In the genomic region with DNA sequence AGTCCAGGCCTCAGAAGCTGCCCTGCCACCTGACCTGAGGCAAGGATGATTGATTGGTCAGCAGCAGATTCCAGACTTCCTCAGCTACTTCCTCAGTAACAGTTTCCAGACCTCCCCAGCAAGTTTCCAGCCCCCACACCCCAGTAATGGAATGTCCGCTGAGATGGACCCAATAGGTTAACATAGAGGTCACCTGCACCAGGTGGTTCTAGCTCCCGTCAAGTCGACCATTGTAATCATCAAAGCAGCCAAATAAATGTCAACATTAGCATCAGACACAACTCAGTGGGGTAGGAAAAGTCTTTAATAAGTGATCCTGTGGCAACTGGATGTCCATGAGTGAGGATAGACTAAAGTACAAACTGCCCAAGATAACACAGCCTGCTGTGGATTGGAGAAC, we compare ENCODE assay signal across 19 mouse cellular contexts.
"Had no signal": no experiment of that assay in that cellular context is flagged by ENCODE, and none has a peak within 500 bp of the region (broad histone marks: within the 10 kb centered on the region; RNA-seq: fewer than 3 reads in every experiment).

No protein-coding gene starts in this region.

- H3K9me3 ChIP-seq: lung, embryonic 15.5 days; megakaryocyte, embryonic 14.5 days; midbrain, embryonic 13.5 days; neural tube, embryonic 13.5 days; neural tube, embryonic 15.5 days had no signal

- H3K27me3 ChIP-seq: lung, embryonic 15.5 days; megakaryocyte, embryonic 14.5 days; midbrain, embryonic 13.5 days; neural tube, embryonic 13.5 days; neural tube, embryonic 15.5 days had no signal

- DNase-seq: liver, postnatal 0 days; lung, adult 2 months; lung, postnatal 14 days; lung, postnatal 36 days; right cerebral cortex, postnatal 14 days; spleen, adult 18-20 months; thymus, adult 18-20 months; thymus, postnatal 14 days; thymus, postnatal 36 days had no signal

- H3K4me2 ChIP-seq: lung, embryonic 15.5 days; midbrain, embryonic 11.5 days; midbrain, embryonic 13.5 days; neural tube, embryonic 13.5 days; neural tube, embryonic 15.5 days had no signal

- H3K36me3 ChIP-seq: lung, embryonic 15.5 days; midbrain, embryonic 13.5 days; neural tube, embryonic 13.5 days; neural tube, embryonic 15.5 days had no signal

- ATAC-seq: liver, postnatal 0 days; lung, postnatal 0 days; midbrain, embryonic 13.5 days; midbrain, embryonic 16.5 days had no signal

- H3K4me3 ChIP-seq: lung, embryonic 15.5 days; megakaryocyte, embryonic 14.5 days; midbrain, embryonic 13.5 days; myocyte; neural tube, embryonic 13.5 days; neural tube, embryonic 15.5 days had no signal

- H3K9ac ChIP-seq: liver, postnatal 0 days; lung, embryonic 15.5 days; midbrain, embryonic 13.5 days; neural tube, embryonic 13.5 days; neural tube, embryonic 15.5 days had no signal

- H3K27ac ChIP-seq: lung, embryonic 15.5 days; macrophage; midbrain, embryonic 13.5 days; neural tube, embryonic 13.5 days; neural tube, embryonic 15.5 days had no signal
